Mouse (Mus musculus): ENCODE measurements at regions not wholly inside any gene's neighbourhood (a gene's known extent, or its start where the extent isn't known, plus 50 kb on each side); places are given as distances from the start of the nearest gene placed in this dataset.

GRCm38 (mm10) chr11:71515264-71515663 lies 234.5 kb upstream of the Wscd1 start:
- no peaks in the 10 kb centered on the region for H3K36me3 ChIP-seq
- H3K4me1 ChIP-seq, result no peaks in the 10 kb centered on the region
- no peak overlapping the region for H3K4me2 ChIP-seq (replicated peaks)
- H3K27ac ChIP-seq (replicated peaks), result no peak overlapping the region
- H3K27me3 ChIP-seq, result no peaks in the 10 kb centered on the region
- H3K9me3 ChIP-seq (replicated peaks), result no peaks in the 10 kb centered on the region
- no peak overlapping the region for H3K9ac ChIP-seq
- 26% methylated on average over 6 of the region's 6 CpGs for WGBS
- no peak overlapping the region for H3K4me3 ChIP-seq (replicated peaks)
- ATAC-seq (ENCODE audit: insufficient number of reproducible peaks, low FRiP score, low TSS enrichment, low read depth), result no peak

GRCm38 (mm10) chr11:71517377-71517776 lies 232.3 kb upstream of the Wscd1 start:
- 34% methylated on average over 5 of the region's 5 CpGs for WGBS
- no peaks in the 10 kb centered on the region for H3K9me3 ChIP-seq (replicated peaks)
- H3K4me1 ChIP-seq, result no peaks in the 10 kb centered on the region
- H3K27me3 ChIP-seq, result no peaks in the 10 kb centered on the region
- ATAC-seq (ENCODE audit: insufficient number of reproducible peaks, low FRiP score, low TSS enrichment, low read depth), result no peak
- H3K36me3 ChIP-seq, result no peaks in the 10 kb centered on the region
- H3K4me2 ChIP-seq (replicated peaks), result no peak overlapping the region
- no peak overlapping the region for H3K9ac ChIP-seq
- H3K27ac ChIP-seq (replicated peaks), result no peak overlapping the region
- H3K4me3 ChIP-seq (replicated peaks), result no peak overlapping the region

DNA sequence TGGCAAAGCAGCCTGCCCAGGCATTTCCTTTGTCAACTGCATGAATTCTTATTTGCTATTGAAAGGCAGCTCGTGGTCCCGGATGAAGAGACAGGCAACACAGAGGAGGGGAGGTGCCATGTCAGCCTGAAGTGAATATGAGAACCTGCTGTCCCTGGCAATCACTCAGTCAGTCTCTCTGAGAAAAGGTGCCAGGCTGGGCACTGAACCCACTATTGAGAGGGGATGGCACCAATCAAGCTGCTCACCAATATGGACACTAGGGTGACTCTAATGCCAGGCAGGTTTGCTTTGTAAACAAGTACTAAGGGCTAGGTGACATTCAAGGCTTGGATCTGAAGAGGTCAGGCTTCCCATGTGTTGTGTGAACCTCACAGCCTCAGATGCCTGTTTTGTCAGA lies 222.0 kb upstream of the Wscd1 start:
- H3K4me3 ChIP-seq (replicated peaks), result no peak overlapping the region
- H3K9me3 ChIP-seq (replicated peaks), result no peaks in the 10 kb centered on the region
- H3K9ac ChIP-seq, result no peak overlapping the region
- WGBS, result 71% methylated on average over 2 of the region's 2 CpGs
- no peaks in the 10 kb centered on the region for H3K4me1 ChIP-seq
- no peak overlapping the region for H3K4me2 ChIP-seq (replicated peaks)
- H3K27ac ChIP-seq (replicated peaks), result no peak overlapping the region
- no peaks in the 10 kb centered on the region for H3K36me3 ChIP-seq
- H3K27me3 ChIP-seq, result no peaks in the 10 kb centered on the region
- ATAC-seq (ENCODE audit: insufficient number of reproducible peaks, low FRiP score, low TSS enrichment, low read depth), result no peak

- Histone ChIP-seq H3K27ac (replicated peaks) (no peak overlapping the region), H3K27me3 (no peaks in the 10 kb centered on the region), H3K9ac (no peak overlapping the region), H3K4me3 (replicated peaks) (no peak overlapping the region), H3K4me2 (replicated peaks) (no peak overlapping the region), H3K4me1 (no peaks in the 10 kb centered on the region), H3K9me3 (replicated peaks) (no peaks in the 10 kb centered on the region), H3K36me3 (no peaks in the 10 kb centered on the region)
- no peak for ATAC-seq (ENCODE audit: insufficient number of reproducible peaks, low FRiP score, low TSS enrichment, low read depth)
- 80% methylated on average over 4 of the region's 4 CpGs for WGBS
Observed at GRCm38 (mm10) chr11:71528588-71528987, 221.1 kb upstream of the Wscd1 start.

- Histone ChIP-seq H3K9me3 (replicated peaks) (no peaks in the 10 kb centered on the region), H3K4me3 (replicated peaks) (no peak overlapping the region), H3K27ac (replicated peaks) (no peak overlapping the region), H3K9ac (no peak overlapping the region), H3K4me2 (replicated peaks) (no peak overlapping the region), H3K36me3 (no peaks in the 10 kb centered on the region), H3K4me1 (no peaks in the 10 kb centered on the region), H3K27me3 (no peaks in the 10 kb centered on the region)
- 47% methylated on average over 6 of the region's 6 CpGs for WGBS
- ATAC-seq (ENCODE audit: insufficient number of reproducible peaks, low FRiP score, low TSS enrichment, low read depth), result no peak
Observed at GRCm38 (mm10) chr11:71541178-71541845, 208.4 kb upstream of the Wscd1 start.

DNA sequence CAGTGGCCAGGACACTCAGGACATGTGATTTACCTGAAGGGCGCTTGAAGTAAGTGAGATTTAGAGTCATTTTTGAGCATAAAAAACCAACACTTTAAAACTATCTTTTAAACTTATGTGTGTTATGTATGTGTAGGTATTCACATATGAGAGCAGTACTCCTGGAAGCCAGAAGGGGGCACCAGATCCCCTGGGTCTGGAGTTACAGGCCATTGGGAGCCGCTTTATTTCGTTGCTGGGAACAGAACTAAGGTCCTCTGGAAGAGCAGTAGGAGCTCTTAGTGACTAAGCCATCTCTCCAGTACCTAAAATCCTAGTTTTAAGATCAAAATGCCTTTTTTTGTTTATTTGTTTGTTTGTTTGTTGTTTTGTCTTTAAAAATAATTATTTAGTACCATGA lies 192.3 kb upstream of the Wscd1 start:
- Histone ChIP-seq H3K4me3 (replicated peaks) (no peak overlapping the region), H3K9ac (no peak overlapping the region), H3K36me3 (no peaks in the 10 kb centered on the region), H3K27me3 (no peaks in the 10 kb centered on the region), H3K4me1 (no peaks in the 10 kb centered on the region), H3K9me3 (replicated peaks) (no peaks in the 10 kb centered on the region), H3K27ac (replicated peaks) (no peak overlapping the region), H3K4me2 (replicated peaks) (no peak overlapping the region)
- WGBS, result 86% methylated on average over 3 of the region's 3 CpGs
- no peak for ATAC-seq (ENCODE audit: insufficient number of reproducible peaks, low FRiP score, low TSS enrichment, low read depth)

- Histone ChIP-seq H3K9ac (no peak overlapping the region), H3K27ac (replicated peaks) (no peak overlapping the region), H3K27me3 (no peaks in the 10 kb centered on the region), H3K9me3 (replicated peaks) (no peaks in the 10 kb centered on the region), H3K4me3 (replicated peaks) (no peak overlapping the region), H3K4me1 (no peaks in the 10 kb centered on the region), H3K36me3 (no peaks in the 10 kb centered on the region), H3K4me2 (replicated peaks) (no peak overlapping the region)
- no peak for ATAC-seq (ENCODE audit: insufficient number of reproducible peaks, low FRiP score, low TSS enrichment, low read depth)
Observed at GRCm38 (mm10) chr11:71564831-71565230, 184.9 kb upstream of the Wscd1 start.

DNA sequence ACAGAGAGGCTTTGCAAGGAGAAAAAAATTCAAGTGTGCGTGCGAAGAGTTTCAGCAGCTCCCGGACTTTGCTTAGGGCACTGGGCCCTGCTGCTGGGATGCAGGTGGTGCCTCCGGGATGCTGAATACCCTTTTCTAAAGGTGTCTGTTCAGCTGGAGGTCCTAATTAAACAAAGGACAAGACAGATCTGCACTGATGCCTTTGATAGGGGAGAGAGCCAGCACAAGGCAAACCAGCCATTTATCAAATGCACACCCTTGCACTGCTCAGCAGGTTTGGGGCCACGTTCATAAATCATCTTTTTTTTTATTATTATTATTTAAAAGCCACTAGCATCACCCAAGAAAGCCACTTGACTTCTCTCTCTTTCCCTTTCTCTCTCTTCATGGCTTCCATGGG lies 172.9 kb upstream of the Wscd1 start:
- no peak overlapping the region for H3K27ac ChIP-seq (replicated peaks)
- ATAC-seq (ENCODE audit: insufficient number of reproducible peaks, low FRiP score, low TSS enrichment, low read depth), result no peak

DNA sequence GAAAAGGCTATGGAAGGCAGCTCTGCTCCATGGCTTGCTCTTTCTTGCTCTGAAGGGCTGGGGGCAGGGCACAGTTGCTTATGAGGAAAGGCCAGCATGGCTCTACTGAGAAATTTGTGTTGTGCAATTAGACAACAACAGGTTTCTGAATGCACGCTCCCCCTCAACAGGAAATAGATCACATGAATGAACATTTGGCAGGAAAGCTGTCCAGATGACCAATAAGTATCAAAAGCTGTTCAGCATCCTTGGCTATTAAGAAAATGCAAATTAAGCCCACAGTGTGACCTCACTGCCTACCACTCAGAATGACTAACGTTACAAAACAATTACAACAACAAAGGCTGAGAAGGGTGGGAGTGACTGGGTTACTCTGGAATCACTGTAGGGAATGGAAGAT lies 167.9 kb upstream of the Wscd1 start:
- Histone ChIP-seq H3K9me3 (replicated peaks) (no peaks in the 10 kb centered on the region), H3K36me3 (no peaks in the 10 kb centered on the region), H3K4me2 (replicated peaks) (no peak overlapping the region), H3K4me1 (no peaks in the 10 kb centered on the region), H3K4me3 (replicated peaks) (no peak overlapping the region), H3K27ac (replicated peaks) (no peak overlapping the region), H3K9ac (no peak overlapping the region), H3K27me3 (no peaks in the 10 kb centered on the region)
- WGBS, result 65% methylated on average over 2 of the region's 2 CpGs
- no peak for ATAC-seq (ENCODE audit: insufficient number of reproducible peaks, low FRiP score, low TSS enrichment, low read depth)

More for the DNA sequence above, 172.9 kb upstream of the Wscd1 start:
- Histone ChIP-seq H3K4me1 (no peaks in the 10 kb centered on the region), H3K27me3 (no peaks in the 10 kb centered on the region), H3K4me2 (replicated peaks) (no peak overlapping the region), H3K9me3 (replicated peaks) (no peaks in the 10 kb centered on the region), H3K4me3 (replicated peaks) (no peak overlapping the region), H3K9ac (no peak overlapping the region), H3K36me3 (no peaks in the 10 kb centered on the region)
- 81% methylated on average over 5 of the region's 5 CpGs for WGBS

DNA sequence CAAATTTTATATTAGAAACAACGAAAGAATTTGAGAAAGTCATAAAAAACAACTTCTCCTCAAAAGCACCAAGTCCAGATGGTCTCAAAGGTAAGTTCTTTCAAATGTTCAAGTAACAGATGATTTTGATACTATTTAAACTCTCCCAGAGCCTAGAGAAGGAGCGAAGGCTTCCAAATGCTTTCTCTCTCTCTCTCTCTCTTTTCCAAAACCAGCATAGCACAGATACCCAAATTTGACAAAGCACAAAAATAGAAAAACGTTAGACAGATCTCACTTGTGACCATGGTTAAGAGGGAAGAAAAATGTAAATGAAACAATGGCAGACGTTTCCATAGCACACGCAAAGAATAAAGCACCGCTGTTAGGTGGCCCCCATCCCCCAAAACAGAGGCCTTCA lies 158.7 kb upstream of the Wscd1 start:
- 79% methylated on average over 6 of the region's 6 CpGs for WGBS
- Histone ChIP-seq H3K36me3 (no peaks in the 10 kb centered on the region), H3K9me3 (replicated peaks) (no peaks in the 10 kb centered on the region), H3K4me2 (replicated peaks) (no peak overlapping the region), H3K27ac (replicated peaks) (no peak overlapping the region), H3K4me1 (no peaks in the 10 kb centered on the region), H3K9ac (no peak overlapping the region), H3K4me3 (replicated peaks) (no peak overlapping the region), H3K27me3 (no peaks in the 10 kb centered on the region)
- ATAC-seq (ENCODE audit: insufficient number of reproducible peaks, low FRiP score, low TSS enrichment, low read depth), result no peak

GRCm38 (mm10) chr11:71594250-71594847 lies 155.4 kb upstream of the Wscd1 start:
- Histone ChIP-seq H3K27ac (replicated peaks) (no peak overlapping the region), H3K4me1 (no peaks in the 10 kb centered on the region), H3K4me2 (replicated peaks) (no peak overlapping the region), H3K27me3 (no peaks in the 10 kb centered on the region), H3K9ac (no peak overlapping the region), H3K4me3 (replicated peaks) (no peak overlapping the region), H3K9me3 (replicated peaks) (no peaks in the 10 kb centered on the region), H3K36me3 (no peaks in the 10 kb centered on the region)
- 84% methylated on average over 6 of the region's 6 CpGs for WGBS
- ATAC-seq (ENCODE audit: insufficient number of reproducible peaks, low FRiP score, low TSS enrichment, low read depth), result no peak

DNA sequence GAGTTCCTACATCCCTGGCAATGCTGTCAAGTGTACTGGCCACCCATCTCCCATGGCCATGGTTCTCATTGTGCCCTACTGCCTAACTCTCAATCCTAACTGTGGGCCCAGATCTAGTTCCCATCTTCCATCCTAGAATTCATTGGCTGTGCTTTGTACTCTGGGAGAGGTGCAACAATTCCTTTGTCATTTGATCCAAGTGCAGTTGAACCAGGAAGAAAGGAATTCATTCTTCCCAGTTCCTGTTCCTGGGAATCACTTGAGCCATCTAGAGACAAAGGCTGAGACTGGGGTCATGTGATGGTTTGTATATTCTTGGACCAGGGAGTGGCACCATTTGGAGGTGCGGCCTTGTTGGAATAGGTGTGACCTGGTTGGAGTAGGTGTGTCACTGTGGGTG lies 152.0 kb upstream of the Wscd1 start:
- H3K27me3 ChIP-seq, result no peaks in the 10 kb centered on the region
- H3K36me3 ChIP-seq, result no peaks in the 10 kb centered on the region
- 95% methylated on average over 1 of the region's 1 CpGs for whole genome bisulfite sequencing
- no peaks in the 10 kb centered on the region for H3K4me1 ChIP-seq
- no peaks in the 10 kb centered on the region for H3K9me3 ChIP-seq (replicated peaks)
- no peak overlapping the region for H3K4me2 ChIP-seq (replicated peaks)
- no peak for ATAC-seq (ENCODE audit: insufficient number of reproducible peaks, low FRiP score, low TSS enrichment, low read depth)
- H3K27ac ChIP-seq (replicated peaks), result no peak overlapping the region
- H3K9ac ChIP-seq, result no peak overlapping the region
- H3K4me3 ChIP-seq (replicated peaks), result no peak overlapping the region

Measured in embryonic facial prominence, embryonic 15.5 days (tissue).